In the genomic region with DNA sequence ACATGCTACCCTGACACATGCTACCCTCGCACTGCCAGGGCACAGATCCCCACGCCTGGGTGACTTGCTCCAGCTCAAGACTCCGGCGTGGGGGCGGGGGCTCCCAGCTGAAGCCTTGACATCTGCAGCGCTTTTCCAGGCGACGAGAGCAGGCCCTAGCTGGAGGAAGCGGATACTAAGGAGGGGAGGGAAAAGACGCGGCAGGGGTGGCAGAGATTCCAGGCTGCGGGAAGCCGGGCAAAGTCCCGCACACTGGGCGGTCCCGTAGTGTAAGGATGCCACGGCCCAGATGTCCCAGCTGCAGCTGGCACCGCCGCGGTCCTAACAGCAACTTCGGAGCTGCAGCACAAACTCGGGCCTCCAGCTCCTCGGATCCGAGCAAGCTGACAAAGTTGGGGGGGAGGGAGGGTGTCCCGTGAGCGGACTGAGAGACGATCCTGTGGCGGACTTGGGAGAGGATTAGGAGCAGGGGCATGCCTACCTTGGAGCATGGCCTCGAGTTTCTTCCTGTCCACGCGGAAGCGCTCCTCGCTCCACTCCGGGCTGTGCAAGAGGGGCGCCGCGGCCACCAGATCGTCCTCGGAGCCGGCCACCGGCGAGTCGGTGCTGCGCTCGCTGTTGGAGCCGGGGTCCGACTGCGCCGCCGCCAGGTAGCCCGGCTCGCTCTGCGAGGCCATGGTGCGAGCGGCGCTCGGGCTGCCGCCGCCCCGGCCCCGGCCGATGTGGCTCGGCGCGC, we compare ENCODE assay signal across 8 mouse cellular contexts. TPM values are rescaled to one million over a fixed set of nuclear protein-coding genes. Genes with fewer than 3 reads are reported as not detected.
DNase-seq lines count a peak whose midpoint lies in the region; ATAC-seq and TF ChIP-seq lines count a peak whose summit lies in the region.

No protein-coding gene starts in this region.

- H3K27ac ChIP-seq in forebrain, embryonic 13.5 days: no peak overlapping the region
- H3K27ac ChIP-seq in heart, embryonic 16.5 days (ENCODE audit: low read length): peak overlapping the region; percentile 76
- peak overlapping the region; percentile 79 for H3K27ac ChIP-seq in lung, embryonic 15.5 days

- peak; percentile 79 for ATAC-seq in forebrain, embryonic 13.5 days
- ATAC-seq in heart, embryonic 16.5 days (replicated peaks; ENCODE audit: extremely low read depth, insufficient read depth, low FRiP score): peak; percentile 80
- ATAC-seq in lung, embryonic 15.5 days (ENCODE audit: borderline replicate concordance, extremely low read depth, low FRiP score, low TSS enrichment): peak; percentile 77
- no peak for ATAC-seq in monocyte, adult 5-6 weeks (replicated peaks; ENCODE audit: insufficient number of reproducible peaks, low FRiP score, low TSS enrichment, poor library complexity, severe bottlenecking)

- peaks cover 14% of the 10 kb centered on the region for H3K4me1 ChIP-seq in forebrain, embryonic 13.5 days
- no peaks in the 10 kb centered on the region for H3K4me1 ChIP-seq in heart, embryonic 16.5 days (ENCODE audit: control insufficient read depth, insufficient read depth, low read length)
- H3K4me1 ChIP-seq in lung, embryonic 15.5 days: peaks cover 13% of the 10 kb centered on the region

- no peaks in the 10 kb centered on the region for H3K79me2 ChIP-seq in C2C12 (ENCODE audit: control insufficient read depth, insufficient read depth)

- no peaks in the 10 kb centered on the region for H3K27me3 ChIP-seq in C2C12 (ENCODE audit: control insufficient read depth, insufficient read depth, insufficient read length)
- peaks cover 14% of the 10 kb centered on the region for H3K27me3 ChIP-seq in forebrain, embryonic 13.5 days
- H3K27me3 ChIP-seq in heart, embryonic 16.5 days (ENCODE audit: control insufficient read depth, insufficient read depth, low read length): peaks cover 9% of the 10 kb centered on the region
- no peaks in the 10 kb centered on the region; the same call in 1 of the 2 replicates for H3K27me3 ChIP-seq in lung, embryonic 15.5 days

- H3K9me3 ChIP-seq in forebrain, embryonic 13.5 days (replicated peaks): no peaks in the 10 kb centered on the region
- H3K9me3 ChIP-seq in heart, embryonic 16.5 days (replicated peaks; ENCODE audit: control insufficient read depth, low read length): no peaks in the 10 kb centered on the region
- H3K9me3 ChIP-seq in lung, embryonic 15.5 days: no peaks in the 10 kb centered on the region

- H3K4me3 ChIP-seq in C2C12 (ENCODE audit: insufficient read depth, poor library complexity, severe bottlenecking): peak overlapping the region; percentile 43
- peak overlapping the region; percentile 66 for H3K4me3 ChIP-seq in forebrain, embryonic 13.5 days
- peak overlapping the region; percentile 83 for H3K4me3 ChIP-seq in heart, embryonic 16.5 days (ENCODE audit: low read length)
- H3K4me3 ChIP-seq in lung, embryonic 15.5 days: peak overlapping the region; percentile 77

- peak overlapping the region; percentile 75 for H3K9ac ChIP-seq in forebrain, embryonic 13.5 days
- H3K9ac ChIP-seq in heart, embryonic 16.5 days (ENCODE audit: low read length): peak overlapping the region; percentile 82
- peak overlapping the region; percentile 70 for H3K9ac ChIP-seq in lung, embryonic 15.5 days

- H3ac ChIP-seq in C2C12 (ENCODE audit: control insufficient read depth, insufficient read length, low read depth): peak overlapping the region; percentile 49

- DNase-seq in adrenal gland, adult 18-20 months (ENCODE audit: low spot score in 2 of 2): peak; percentile 43
- peak; percentile 90 for DNase-seq in kidney, postnatal 14 days
- DNase-seq in retina, postnatal 1 day: peak; percentile 68

- peak overlapping the region; percentile 96 for H3K4me2 ChIP-seq in forebrain, embryonic 13.5 days
- peak overlapping the region; percentile 95 for H3K4me2 ChIP-seq in heart, embryonic 16.5 days (ENCODE audit: low read depth, low read length)
- H3K4me2 ChIP-seq in lung, embryonic 15.5 days: peak overlapping the region; percentile 81

- no peak for TF ChIP-seq CTCF in C2C12 (IDR thresholded peaks at IDR 0.05; ENCODE audit: control insufficient read depth, insufficient read depth, insufficient read length)

- no peaks in the 10 kb centered on the region for H3K79me3 ChIP-seq in C2C12 (ENCODE audit: low read depth)

- no peaks in the 10 kb centered on the region for H3K36me3 ChIP-seq in C2C12 (ENCODE audit: control insufficient read depth, insufficient read depth)
- H3K36me3 ChIP-seq in forebrain, embryonic 13.5 days (ENCODE audit: poor library complexity, severe bottlenecking): no peaks in the 10 kb centered on the region
- no peaks in the 10 kb centered on the region for H3K36me3 ChIP-seq in heart, embryonic 16.5 days (ENCODE audit: control insufficient read depth, insufficient read depth)
- H3K36me3 ChIP-seq in lung, embryonic 15.5 days: no peaks in the 10 kb centered on the region

- WGBS in forebrain, embryonic 13.5 days: under 1% methylated on average over 41 of the region's 65 CpGs
- WGBS in heart, embryonic 16.5 days: under 1% methylated on average over 59 of the region's 65 CpGs
- under 1% methylated on average over 62 of the region's 65 CpGs for WGBS in lung, embryonic 15.5 days

TF ChIP-seq in C2C12, 6 proteins besides CTCF, POLR2A, EP300 and RAD21:
- TF ChIP-seq USF1 (IDR thresholded peaks at IDR 0.05; ENCODE audit: low read depth): no peak
- no peak for TF ChIP-seq FOSL1 (IDR thresholded peaks at IDR 0.05; ENCODE audit: insufficient read depth, low read length, poor library complexity, severe bottlenecking)
- TF ChIP-seq MYOD1 (IDR thresholded peaks at IDR 0.05; ENCODE audit: control insufficient read depth, insufficient read length, low read depth): no peak
- TF ChIP-seq CEBPB (IDR thresholded peaks at IDR 0.05; ENCODE audit: low read depth): no peak
- peak; percentile 8 for TF ChIP-seq MAX (IDR thresholded peaks at IDR 0.05)
- no peak for TF ChIP-seq MYOG (IDR thresholded peaks at IDR 0.05; ENCODE audit: control insufficient read depth, extremely low read depth, insufficient read length)

RNA-seq across cellular contexts. Expression of a gene that starts 0.4 kb away (rescaled TPM):
- 4.0 TPM for polyA plus RNA-seq in C2C12 (2012; fragmentation: generic; extraction: Trizol)
- 10 to 100 TPM; 10.2 to 10.8 TPM for total RNA-seq in adrenal gland, adult 18-20 months (2021)
- polyA plus RNA-seq in forebrain, embryonic 13.5 days (2015; fragmentation: Nextera tagmentation; extraction: Ambion mirVana): 2.2 and 2.7 TPM in 2 replicates
- 16.7 and 17.5 TPM in 2 replicates for polyA plus RNA-seq in heart, embryonic 16.5 days (2015; fragmentation: Nextera tagmentation; extraction: Ambion mirVana)
- 20.7 and 20.9 TPM in 2 replicates for polyA plus RNA-seq in lung, embryonic 15.5 days (2015; fragmentation: Nextera tagmentation; extraction: Ambion mirVana)
- not detected in 3 replicates for total RNA-seq in monocyte, adult 5-6 weeks (2017)
